Mouse (Mus musculus) kidney, embryonic 15.5 days (tissue): ENCODE measurements at regions not wholly inside any gene's neighbourhood (a gene's known extent, or its start where the extent isn't known, plus 50 kb on each side); places are given as distances from the start of the nearest gene placed in this dataset.

ENCODE experiments used
- ATAC-seq: fragments of 200-750 bp; cut with Nextera tagmentation; replicated peaks from 2 replicates; pipeline ENCODE4 v1.8.0; 2017; ENCODE audit warnings: moderate TSS enrichment; ENCODE audit not compliant: low FRiP score
- H3K27ac ChIP-seq: fragments of 300-500 bp; sonication (generic); 2 replicates; pipeline ENCODE4 v1.5.1; 2015; ENCODE audit warnings: mild to moderate bottlenecking, inconsistent platforms
- H3K27me3 ChIP-seq: fragments of 300-500 bp; sonication (generic); 2 replicates; pipeline ENCODE4 v1.6.1; 2015; ENCODE audit warnings: inconsistent platforms
- H3K36me3 ChIP-seq: fragments of 300-500 bp; sonication (generic); 2 replicates; pipeline ENCODE4 v1.6.1; 2015; ENCODE audit warnings: inconsistent platforms
- H3K4me1 ChIP-seq: fragments of 300-500 bp; sonication (generic); 2 replicates; pipeline ENCODE4 v1.6.1; 2015; ENCODE audit warnings: inconsistent platforms
- H3K4me2 ChIP-seq: fragments of 300-500 bp; sonication (generic); 2 replicates; pipeline ENCODE4 v1.6.1; 2015; ENCODE audit warnings: moderate library complexity, mild to moderate bottlenecking, inconsistent platforms
- H3K4me3 ChIP-seq: fragments of 300-500 bp; sonication (generic); replicated peaks from 2 replicates; pipeline ENCODE4 v1.5.1; 2015; ENCODE audit warnings: mild to moderate bottlenecking, inconsistent platforms
- H3K9ac ChIP-seq: fragments of 300-500 bp; sonication (generic); 2 replicates; pipeline ENCODE4 v1.6.1; 2015; ENCODE audit warnings: mild to moderate bottlenecking, inconsistent platforms
- H3K9me3 ChIP-seq: fragments of 300-500 bp; sonication (generic); replicated peaks from 2 replicates; pipeline ENCODE4 v1.6.1; 2016; ENCODE audit warnings: inconsistent platforms
- WGBS: fragments of 180-500 bp; shearing (Covaris S2); methylation state at CpG from one replicate; pipeline ENCODE4 v1.1.7; 2015; ENCODE audit warnings: mixed read lengths; 5-methylcytosine and 5-hydroxymethylcytosine counted together

DNA sequence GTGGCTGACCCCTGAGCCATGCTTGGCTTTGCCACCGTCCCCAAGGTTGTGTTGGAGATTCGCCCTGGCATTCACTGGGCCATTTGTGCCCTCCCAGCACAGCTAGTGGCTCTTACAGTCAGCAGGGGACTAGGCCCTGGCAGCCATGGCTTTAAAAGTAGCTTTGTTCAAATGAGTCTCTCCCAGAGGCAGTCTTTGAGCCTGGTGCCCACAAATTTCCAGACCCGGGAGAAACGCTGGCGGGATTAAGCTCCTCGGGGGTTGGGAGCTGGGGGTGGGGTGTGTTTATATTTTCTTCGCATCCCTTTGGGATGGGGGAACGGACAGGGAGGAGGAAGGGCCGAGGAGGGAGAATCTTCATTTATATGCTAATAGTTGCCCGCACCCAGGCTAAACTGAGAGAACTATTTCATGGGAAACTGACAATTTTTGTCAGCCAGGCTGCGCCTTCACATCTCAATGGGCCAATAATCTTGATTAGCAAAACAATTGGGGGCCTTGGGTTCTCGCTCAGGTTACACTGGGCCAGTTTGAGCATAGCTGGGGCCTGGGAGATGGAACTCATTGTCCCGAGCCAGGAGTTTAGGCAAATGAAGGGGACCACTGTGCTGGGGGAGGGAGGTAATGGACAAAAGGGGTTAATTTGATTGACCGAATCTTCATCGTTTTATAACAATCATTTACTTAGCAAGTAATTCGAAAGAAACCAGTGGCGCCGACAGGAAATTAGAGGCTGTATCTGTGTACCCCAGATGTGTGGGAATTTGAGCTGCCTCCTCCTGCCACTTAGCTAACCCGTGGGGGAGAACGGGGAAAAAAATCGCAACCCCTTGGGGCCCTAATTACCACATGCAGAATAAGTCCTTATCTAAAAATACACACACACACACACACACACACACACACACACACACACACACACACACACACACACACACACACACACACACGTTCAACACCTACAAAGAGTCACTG is 227.7 kb upstream of the Sall1 start:
- peaks cover 25% of the 10 kb centered on the region for H3K4me1 ChIP-seq
- H3K4me2 ChIP-seq = peak overlapping the region; percentile 75
- H3K4me3 ChIP-seq = peak overlapping the region; percentile 40
- ATAC-seq = peak; percentile 86
- 25% methylated on average over 22 of the region's 22 CpGs for WGBS
- peak overlapping the region; percentile 89 for H3K27ac ChIP-seq
- H3K27me3 ChIP-seq = peaks cover 8% of the 10 kb centered on the region
- H3K9ac ChIP-seq = peak overlapping the region; percentile 44; the same call in 1 of the 2 replicates
- no peaks in the 10 kb centered on the region for H3K9me3 ChIP-seq
- H3K36me3 ChIP-seq = no peaks in the 10 kb centered on the region

DNA sequence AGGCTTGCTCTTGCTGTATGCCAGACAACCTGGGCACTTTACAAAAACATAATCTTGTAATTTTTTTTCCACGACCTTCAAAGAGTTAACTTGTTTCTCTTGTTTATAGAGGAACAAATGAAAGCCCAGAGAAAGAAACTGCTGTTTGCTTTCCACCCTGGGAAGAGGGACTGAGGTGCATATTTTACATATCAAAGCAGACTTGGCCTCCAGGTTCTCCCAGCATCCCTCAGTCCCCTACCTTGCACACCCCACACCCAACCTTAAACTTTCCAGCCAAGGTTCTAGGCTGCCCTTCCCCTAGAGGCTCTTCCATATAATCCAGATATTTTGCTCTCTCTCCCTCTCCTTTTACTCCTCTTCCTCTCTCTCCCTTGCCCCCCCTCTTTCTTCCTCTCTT is 226.0 kb upstream of the Sall1 start:
- H3K4me3 ChIP-seq = no peak overlapping the region
- 42% methylated on average over 1 of the region's 1 CpGs for WGBS
- ATAC-seq = no peak

DNA sequence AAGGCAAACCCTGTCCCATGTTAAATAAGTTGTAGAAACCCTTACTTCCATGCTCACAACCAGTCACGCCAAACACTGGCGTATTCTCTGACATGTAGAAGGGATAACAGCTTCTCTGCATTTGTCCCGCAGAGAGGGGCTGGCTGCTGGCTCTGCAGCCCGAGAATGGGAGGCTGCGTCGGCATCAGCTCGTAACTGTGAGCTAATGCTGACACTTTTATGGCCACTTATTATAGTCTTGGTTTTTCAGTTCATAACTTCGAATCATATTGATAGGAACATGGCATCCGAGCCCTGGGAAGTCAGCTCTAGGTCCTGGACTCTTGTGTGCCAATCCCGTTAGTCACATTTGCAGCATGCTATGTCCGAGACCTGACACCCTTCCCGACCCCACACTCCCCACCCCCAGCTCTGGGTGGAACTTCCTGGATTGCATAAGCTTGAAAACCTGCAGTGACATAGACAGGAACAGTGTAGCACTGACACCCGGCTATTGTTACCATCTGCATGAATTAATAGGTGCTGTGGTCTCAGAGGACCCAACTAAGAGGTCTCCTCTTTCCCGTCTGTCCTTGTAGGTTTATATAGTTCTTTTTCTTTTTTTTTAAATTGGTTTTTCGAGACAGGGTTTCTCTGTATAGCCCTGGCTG is 217.3 kb upstream of the Sall1 start:
- H3K9ac ChIP-seq = no peak overlapping the region
- no peak overlapping the region for H3K4me3 ChIP-seq
- 0 out of 2 replicates have a peak, but pooled peaks cover 3% of the 10 kb centered on the region for H3K27me3 ChIP-seq
- H3K9me3 ChIP-seq = peaks cover 5% of the 10 kb centered on the region; the same call in 1 of the 2 replicates
- 30% methylated on average over 15 of the region's 15 CpGs for WGBS
- no peak overlapping the region for H3K27ac ChIP-seq
- no peak for ATAC-seq
- peaks cover 13% of the 10 kb centered on the region for H3K4me1 ChIP-seq
- no peaks in the 10 kb centered on the region for H3K36me3 ChIP-seq
- peak overlapping the region; percentile 32; the same call in 1 of the 2 replicates for H3K4me2 ChIP-seq

More for the DNA sequence above, 226.0 kb upstream of the Sall1 start:
- no peak overlapping the region for H3K9ac ChIP-seq
- no peak overlapping the region for H3K4me2 ChIP-seq
- H3K36me3 ChIP-seq = no peaks in the 10 kb centered on the region
- peaks cover 25% of the 10 kb centered on the region for H3K4me1 ChIP-seq
- H3K9me3 ChIP-seq = peaks cover 2% of the 10 kb centered on the region; the same call in 1 of the 2 replicates
- H3K27ac ChIP-seq = no peak overlapping the region
- H3K27me3 ChIP-seq = peaks cover 8% of the 10 kb centered on the region

DNA sequence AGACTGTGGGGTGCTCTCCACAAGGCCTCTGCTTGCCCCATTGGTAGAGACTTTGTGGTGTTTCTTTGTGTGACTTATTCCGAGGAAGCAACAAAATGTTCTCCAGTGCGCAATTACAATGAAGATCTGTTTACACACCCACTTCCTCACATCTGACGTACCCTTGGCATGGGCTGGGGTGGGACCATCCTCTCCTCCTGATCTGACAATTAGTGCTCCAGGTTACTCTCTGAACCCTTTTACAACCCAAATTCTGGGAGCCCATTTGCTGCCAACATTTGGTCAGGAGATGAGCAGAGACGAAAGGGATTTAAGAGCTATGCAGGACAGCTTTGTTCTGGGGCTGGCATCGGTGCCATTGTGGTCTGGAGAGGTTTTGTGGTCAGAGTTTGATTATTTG is 215.9 kb upstream of the Sall1 start:
- Histone ChIP-seq H3K27ac (no peak overlapping the region), H3K36me3 (no peaks in the 10 kb centered on the region), H3K4me3 (no peak overlapping the region), H3K4me2 (no peak overlapping the region), H3K27me3 (0 out of 2 replicates have a peak, but pooled peaks cover 3% of the 10 kb centered on the region), H3K4me1 (peaks cover 13% of the 10 kb centered on the region), H3K9me3 (0 out of 2 replicates have a peak, but pooled peaks cover 1% of the 10 kb centered on the region), H3K9ac (no peak overlapping the region)
- 65% methylated on average over 5 of the region's 5 CpGs for WGBS
- no peak for ATAC-seq

DNA sequence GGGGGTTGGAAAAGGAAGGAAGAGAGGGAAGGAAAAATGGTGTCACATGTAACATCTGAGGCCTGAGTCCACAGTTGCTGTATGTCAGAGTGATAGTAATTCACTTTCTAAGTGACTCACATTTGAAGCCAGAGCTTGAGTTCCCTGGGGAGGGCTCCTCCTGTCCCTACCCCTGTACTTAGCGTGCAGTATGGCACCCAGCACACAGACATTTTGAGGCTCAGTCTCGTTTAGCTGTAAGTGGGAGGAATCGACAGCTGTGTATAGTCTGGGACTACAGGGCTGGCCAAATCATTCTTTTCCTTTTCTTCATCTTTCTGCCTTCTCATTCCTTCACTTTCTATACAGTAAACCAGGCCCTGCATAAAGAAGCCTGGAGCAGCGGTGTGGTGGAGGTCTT is 202.4 kb upstream of the Sall1 start:
- no peaks in the 10 kb centered on the region for H3K36me3 ChIP-seq
- H3K9me3 ChIP-seq = no peaks in the 10 kb centered on the region
- no peak overlapping the region for H3K4me3 ChIP-seq
- H3K4me2 ChIP-seq = no peak overlapping the region
- peaks cover 13% of the 10 kb centered on the region for H3K4me1 ChIP-seq
- H3K27ac ChIP-seq = no peak overlapping the region
- no peak for ATAC-seq
- WGBS = 65% methylated on average over 4 of the region's 4 CpGs
- H3K27me3 ChIP-seq = peaks cover 21% of the 10 kb centered on the region; the same call in 1 of the 2 replicates
- H3K9ac ChIP-seq = no peak overlapping the region

DNA sequence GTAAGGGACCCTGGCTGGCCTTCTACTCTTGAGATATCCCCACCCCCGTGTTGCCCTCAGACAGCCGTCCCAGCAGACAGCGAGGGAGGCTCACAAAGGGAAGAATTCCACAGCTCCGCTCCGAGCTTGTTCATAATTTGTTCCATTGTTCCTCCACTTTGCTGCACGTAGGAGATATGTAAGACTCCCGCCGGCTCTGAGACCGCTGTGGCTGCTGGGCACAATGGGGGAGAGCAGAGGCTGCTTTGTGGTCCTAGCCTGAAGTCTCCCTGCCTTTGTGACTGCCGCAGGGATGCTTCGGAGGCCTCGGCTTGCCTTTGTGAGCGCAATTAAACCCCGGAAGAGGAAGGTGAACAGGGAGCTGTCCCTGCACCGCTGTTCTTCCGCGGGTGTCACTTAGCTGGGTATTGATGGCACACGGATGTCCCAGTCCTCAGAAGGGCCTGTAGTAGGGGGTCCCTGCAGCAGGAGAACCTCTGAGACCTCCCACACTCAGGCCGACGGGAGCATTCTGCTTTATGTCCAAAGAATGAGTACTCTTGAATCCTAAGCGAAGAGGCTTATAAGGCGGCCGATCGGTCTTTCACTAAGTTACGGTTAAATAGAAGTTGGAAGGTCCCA is 201.3 kb upstream of the Sall1 start:
- 21% methylated on average over 25 of the region's 25 CpGs for WGBS
- Histone ChIP-seq H3K4me3 (0 out of 2 replicates have a peak overlapping the region, but pooled peaks have one; percentile 5), H3K4me2 (peak overlapping the region; percentile 50), H3K4me1 (peaks cover 13% of the 10 kb centered on the region), H3K27ac (no peak overlapping the region), H3K9me3 (no peaks in the 10 kb centered on the region), H3K9ac (no peak overlapping the region), H3K27me3 (peaks cover 21% of the 10 kb centered on the region; the same call in 1 of the 2 replicates), H3K36me3 (no peaks in the 10 kb centered on the region)
- no peak for ATAC-seq

DNA sequence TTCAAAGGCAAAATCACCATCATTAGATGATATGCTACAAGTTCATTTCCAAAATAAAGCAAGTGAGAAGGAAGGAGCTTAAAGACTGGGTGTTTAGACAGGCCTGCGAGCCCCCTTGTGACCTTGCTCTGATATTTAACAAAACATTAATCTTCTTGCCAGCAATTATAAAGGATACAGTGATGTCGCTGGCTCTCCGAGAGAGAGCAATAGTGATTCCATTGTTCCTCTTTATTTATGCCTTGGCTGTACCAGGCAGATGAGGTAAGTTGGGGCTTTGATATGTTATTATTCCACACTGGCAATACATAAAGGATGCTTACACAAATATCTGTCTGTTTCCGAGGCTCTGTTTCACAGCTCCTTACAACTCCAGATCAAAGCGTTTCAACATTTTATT is 197.7 kb upstream of the Sall1 start:
- no peak overlapping the region for H3K9ac ChIP-seq
- 39% methylated on average over 5 of the region's 5 CpGs for WGBS
- H3K4me1 ChIP-seq = peaks cover 13% of the 10 kb centered on the region

DNA sequence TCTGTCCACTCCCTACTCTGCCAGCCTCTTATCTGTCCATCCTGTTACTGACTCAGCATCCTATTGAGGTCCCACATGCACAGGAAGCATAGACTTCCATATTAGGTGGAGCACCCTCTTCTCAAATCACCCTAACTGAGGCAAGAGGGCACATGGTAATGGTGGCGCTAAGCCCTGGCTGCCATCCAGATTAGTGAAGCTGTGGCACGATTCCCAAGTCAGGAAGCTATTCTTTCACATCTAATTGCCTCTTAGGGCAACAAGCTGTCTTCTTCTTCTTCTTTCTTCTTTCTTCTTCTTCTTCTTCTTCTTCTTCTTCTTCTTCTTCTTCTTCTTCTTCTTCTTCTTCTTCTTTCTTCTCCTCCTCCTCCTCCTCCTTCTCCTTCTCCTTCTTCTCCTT is 195.7 kb upstream of the Sall1 start:
- H3K9me3 ChIP-seq = no peaks in the 10 kb centered on the region
- 95% methylated on average over 2 of the region's 2 CpGs for WGBS
- H3K4me3 ChIP-seq = no peak overlapping the region
- 0 out of 2 replicates have a peak, but pooled peaks cover 5% of the 10 kb centered on the region for H3K4me1 ChIP-seq
- no peak for ATAC-seq
- H3K36me3 ChIP-seq = no peaks in the 10 kb centered on the region
- no peak overlapping the region for H3K4me2 ChIP-seq
- no peak overlapping the region for H3K27ac ChIP-seq
- peaks cover 12% of the 10 kb centered on the region; the same call in 1 of the 2 replicates for H3K27me3 ChIP-seq
- H3K9ac ChIP-seq = no peak overlapping the region

More for the DNA sequence above, 197.7 kb upstream of the Sall1 start:
- H3K27me3 ChIP-seq = peaks cover 21% of the 10 kb centered on the region; the same call in 1 of the 2 replicates
- no peak overlapping the region for H3K27ac ChIP-seq
- H3K4me3 ChIP-seq = no peak overlapping the region
- no peak for ATAC-seq
- no peaks in the 10 kb centered on the region for H3K36me3 ChIP-seq
- H3K4me2 ChIP-seq = no peak overlapping the region
- no peaks in the 10 kb centered on the region for H3K9me3 ChIP-seq

DNA sequence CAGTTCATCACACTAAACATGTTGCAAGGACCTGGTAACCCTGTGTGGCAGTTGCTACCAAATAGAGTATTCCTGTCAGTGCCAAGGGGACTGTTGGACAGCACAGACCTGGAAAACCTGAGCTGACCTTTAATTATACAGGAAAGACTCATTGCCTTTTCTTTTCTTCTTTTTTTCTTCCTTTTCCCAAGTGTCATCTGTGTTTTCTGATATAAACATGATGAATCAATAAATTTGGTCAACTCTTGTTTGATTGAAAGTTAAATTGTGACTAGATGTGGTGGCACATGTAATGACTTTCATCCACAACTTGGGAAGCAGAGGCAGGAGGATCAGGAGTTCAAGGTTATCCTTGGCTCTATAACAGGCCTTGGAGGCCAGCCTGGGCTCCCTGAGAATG is 190.1 kb upstream of the Sall1 start:
- no peak for ATAC-seq
- no peaks in the 10 kb centered on the region for H3K27me3 ChIP-seq
- no peaks in the 10 kb centered on the region for H3K9me3 ChIP-seq
- no peaks in the 10 kb centered on the region for H3K36me3 ChIP-seq
- H3K4me2 ChIP-seq = no peak overlapping the region
- no peak overlapping the region for H3K9ac ChIP-seq
- no peak overlapping the region for H3K27ac ChIP-seq
- no peak overlapping the region for H3K4me3 ChIP-seq
- H3K4me1 ChIP-seq = no peaks in the 10 kb centered on the region

DNA sequence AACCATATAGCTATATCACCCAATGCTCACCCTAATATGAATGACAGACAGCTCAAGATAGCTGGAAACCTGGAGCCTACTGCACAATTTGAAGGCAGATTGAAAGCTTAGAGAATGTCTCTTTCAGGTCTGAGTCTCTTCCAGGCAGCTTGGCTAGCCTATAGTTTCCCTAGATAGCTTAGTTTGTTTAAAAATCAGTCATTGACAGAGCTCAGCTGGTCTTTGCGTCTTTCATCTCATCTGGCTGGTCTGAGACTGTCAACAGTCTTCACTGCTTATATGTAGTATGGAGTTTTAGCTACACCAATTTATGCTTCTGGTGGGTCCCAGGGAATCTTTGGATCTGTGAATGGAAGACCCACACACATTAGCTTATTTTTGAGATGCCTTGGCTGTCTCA is 188.4 kb upstream of the Sall1 start:
- Histone ChIP-seq H3K9ac (no peak overlapping the region), H3K36me3 (no peaks in the 10 kb centered on the region), H3K27ac (no peak overlapping the region), H3K27me3 (no peaks in the 10 kb centered on the region), H3K9me3 (no peaks in the 10 kb centered on the region), H3K4me3 (no peak overlapping the region), H3K4me1 (no peaks in the 10 kb centered on the region), H3K4me2 (no peak overlapping the region)
- 77% methylated on average over 1 of the region's 1 CpGs for whole genome bisulfite sequencing
- no peak for ATAC-seq

DNA sequence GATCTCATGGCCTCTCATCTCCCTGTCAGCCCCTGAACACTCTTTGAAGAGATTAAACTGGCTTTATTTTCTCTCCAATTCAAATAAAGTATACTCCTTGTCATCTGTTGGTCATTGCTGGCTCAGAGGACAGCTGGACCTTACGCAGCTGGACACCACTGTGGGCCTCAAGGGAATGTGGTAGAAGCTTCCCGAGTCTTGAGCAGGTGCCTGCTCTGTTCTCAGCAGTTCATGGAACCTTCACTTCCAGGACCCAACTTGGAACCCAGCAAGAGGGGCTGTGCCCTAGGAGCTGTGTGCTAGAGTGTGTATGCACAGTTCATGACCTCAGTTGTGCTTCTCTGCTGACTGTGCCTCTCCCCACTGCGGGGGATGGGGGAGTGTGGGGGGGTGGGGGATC is 185.2 kb upstream of the Sall1 start:
- no peaks in the 10 kb centered on the region for H3K4me1 ChIP-seq
- H3K9me3 ChIP-seq = no peaks in the 10 kb centered on the region
- no peaks in the 10 kb centered on the region for H3K27me3 ChIP-seq
- H3K27ac ChIP-seq = no peak overlapping the region
- no peaks in the 10 kb centered on the region for H3K36me3 ChIP-seq
- WGBS = 90% methylated on average over 3 of the region's 3 CpGs
- H3K4me3 ChIP-seq = no peak overlapping the region
- no peak overlapping the region for H3K4me2 ChIP-seq
- ATAC-seq = no peak
- no peak overlapping the region for H3K9ac ChIP-seq

DNA sequence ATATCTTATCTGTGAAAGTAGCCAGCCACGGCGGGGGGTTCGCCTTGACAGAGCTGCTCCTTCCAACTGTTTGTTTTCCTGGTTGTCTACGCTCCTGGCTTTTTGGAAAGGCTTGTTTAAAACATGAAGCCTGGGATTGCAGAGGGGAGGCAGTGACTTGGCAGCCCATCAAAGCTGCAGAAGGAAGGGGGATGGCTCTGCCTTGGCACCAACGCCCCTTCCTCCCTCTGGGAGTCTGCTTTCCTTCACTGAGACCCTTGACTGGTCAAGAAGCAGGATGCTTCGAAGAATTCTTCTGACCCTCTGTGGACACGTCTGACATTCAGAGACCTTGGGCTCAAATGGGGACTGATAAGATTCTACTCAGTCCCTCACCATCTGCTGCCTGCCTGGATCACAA is 176.9 kb upstream of the Sall1 start:
- Histone ChIP-seq H3K27me3 (no peaks in the 10 kb centered on the region), H3K36me3 (no peaks in the 10 kb centered on the region), H3K4me2 (no peak overlapping the region), H3K27ac (no peak overlapping the region), H3K4me3 (no peak overlapping the region), H3K9ac (no peak overlapping the region), H3K9me3 (no peaks in the 10 kb centered on the region), H3K4me1 (no peaks in the 10 kb centered on the region)
- ATAC-seq = no peak
- 60% methylated on average over 7 of the region's 7 CpGs for WGBS
